Mouse (Mus musculus): ENCODE measurements at regions not wholly inside any gene's neighbourhood (a gene's known extent, or its start where the extent isn't known, plus 50 kb on each side); places are given as distances from the start of the nearest gene placed in this dataset.

- DNase-seq (ENCODE audit: low spot score): no peak
- TF ChIP-seq POLR2A (IDR thresholded peaks at IDR 0.05; ENCODE audit: borderline replicate concordance, extremely low read depth, insufficient read depth, insufficient read length): no peak
- Histone ChIP-seq H3K4me3 (replicated peaks; ENCODE audit: low read length) (no peak overlapping the region), H3K27me3 (ENCODE audit: control insufficient read depth, insufficient read depth, low read length) (no peaks in the 10 kb centered on the region), H3K4me1 (ENCODE audit: control insufficient read depth, insufficient read depth, low read length) (no peaks in the 10 kb centered on the region), H3K36me3 (ENCODE audit: control insufficient read depth, insufficient read depth, low read length) (no peaks in the 10 kb centered on the region), H3K9me3 (ENCODE audit: control insufficient read depth, low read length) (no peaks in the 10 kb centered on the region), H3K9ac (ENCODE audit: low read depth, low read length, severe bottlenecking) (no peak overlapping the region), H3K4me2 (replicated peaks; ENCODE audit: low read depth, low read length, severe bottlenecking) (no peak overlapping the region), H3K27ac (replicated peaks; ENCODE audit: low read depth, low read length) (no peak overlapping the region)
- ATAC-seq (ENCODE audit: low FRiP score, low read depth): no peak
- WGBS: 98% methylated on average over 3 of the region's 3 CpGs
Measured at GRCm38 (mm10) chr9:47077945-47078344, 79.4 kb downstream of the Gm4791 start.

DNA sequence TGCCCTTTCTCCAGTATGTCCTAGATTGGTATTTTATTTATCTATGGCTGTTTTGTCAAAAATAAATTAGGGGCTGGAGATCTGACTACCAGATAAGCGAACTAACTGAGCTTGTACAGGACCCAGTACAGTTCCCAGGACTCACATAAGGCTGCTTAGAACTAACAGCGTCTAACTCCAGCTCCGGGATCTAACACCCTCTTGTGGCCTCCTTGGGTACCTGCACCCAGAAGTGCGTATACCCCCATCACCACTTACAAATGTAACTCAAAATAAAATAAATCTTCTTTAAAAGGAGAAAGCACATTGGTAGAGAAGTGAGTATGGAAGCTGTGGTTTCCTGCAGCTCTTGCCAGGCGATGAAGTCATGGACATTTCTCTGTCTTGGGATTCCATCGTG is 82.9 kb downstream of the Gm4791 start:
- no peak overlapping the region for H3K9ac ChIP-seq (ENCODE audit: low read depth, low read length, severe bottlenecking)
- H3K9me3 ChIP-seq (ENCODE audit: control insufficient read depth, low read length): no peaks in the 10 kb centered on the region
- H3K4me3 ChIP-seq (replicated peaks; ENCODE audit: low read length): no peak overlapping the region
- TF ChIP-seq POLR2A (IDR thresholded peaks at IDR 0.05; ENCODE audit: borderline replicate concordance, extremely low read depth, insufficient read depth, insufficient read length): no peak
- no peaks in the 10 kb centered on the region for H3K36me3 ChIP-seq (ENCODE audit: control insufficient read depth, insufficient read depth, low read length)
- no peak for DNase-seq (ENCODE audit: low spot score)
- no peak overlapping the region for H3K4me2 ChIP-seq (replicated peaks; ENCODE audit: low read depth, low read length, severe bottlenecking)
- ATAC-seq (ENCODE audit: low FRiP score, low read depth): no peak
- 92% methylated on average over 6 of the region's 6 CpGs for WGBS
- H3K4me1 ChIP-seq (ENCODE audit: control insufficient read depth, insufficient read depth, low read length): no peaks in the 10 kb centered on the region
- no peaks in the 10 kb centered on the region for H3K27me3 ChIP-seq (ENCODE audit: control insufficient read depth, insufficient read depth, low read length)
- H3K27ac ChIP-seq (replicated peaks; ENCODE audit: low read depth, low read length): no peak overlapping the region

DNA sequence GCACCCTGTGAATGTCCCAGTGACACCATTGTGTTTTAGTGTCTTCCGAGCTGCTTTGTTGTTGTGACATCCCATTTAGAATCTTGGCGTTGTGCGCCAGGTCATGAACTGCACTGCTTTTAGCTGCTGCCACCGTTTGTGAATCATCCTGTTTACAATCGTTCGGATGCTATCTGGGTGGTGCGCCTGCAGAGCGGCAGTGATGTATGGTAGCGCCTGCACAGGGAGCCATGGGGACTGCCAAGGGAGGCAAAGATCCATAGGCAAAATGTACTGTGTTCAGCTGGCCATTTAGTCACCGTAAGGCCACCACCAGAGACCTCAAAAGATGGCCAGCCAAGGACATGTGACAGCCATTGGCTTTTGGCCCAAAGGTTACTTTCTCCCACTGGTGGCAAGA is 93.3 kb downstream of the Gm4791 start:
- Histone ChIP-seq H3K9ac (ENCODE audit: low read depth, low read length, severe bottlenecking) (no peak overlapping the region), H3K4me3 (replicated peaks; ENCODE audit: low read length) (no peak overlapping the region), H3K27ac (replicated peaks; ENCODE audit: low read depth, low read length) (no peak overlapping the region), H3K27me3 (ENCODE audit: control insufficient read depth, insufficient read depth, low read length) (no peaks in the 10 kb centered on the region), H3K4me1 (ENCODE audit: control insufficient read depth, insufficient read depth, low read length) (no peaks in the 10 kb centered on the region), H3K36me3 (ENCODE audit: control insufficient read depth, insufficient read depth, low read length) (no peaks in the 10 kb centered on the region), H3K4me2 (replicated peaks; ENCODE audit: low read depth, low read length, severe bottlenecking) (no peak overlapping the region), H3K9me3 (ENCODE audit: control insufficient read depth, low read length) (no peaks in the 10 kb centered on the region)
- ATAC-seq (ENCODE audit: low FRiP score, low read depth) (no peak), DNase-seq (ENCODE audit: low spot score) (no peak)
- no peak for TF ChIP-seq POLR2A (IDR thresholded peaks at IDR 0.05; ENCODE audit: borderline replicate concordance, extremely low read depth, insufficient read depth, insufficient read length)
- 62% methylated on average over 10 of the region's 10 CpGs for WGBS

- no peak for DNase-seq (ENCODE audit: low spot score)
- no peaks in the 10 kb centered on the region for H3K9me3 ChIP-seq (ENCODE audit: control insufficient read depth, low read length)
- TF ChIP-seq POLR2A (IDR thresholded peaks at IDR 0.05; ENCODE audit: borderline replicate concordance, extremely low read depth, insufficient read depth, insufficient read length): no peak
- no peak overlapping the region for H3K9ac ChIP-seq (ENCODE audit: low read depth, low read length, severe bottlenecking)
- H3K36me3 ChIP-seq (ENCODE audit: control insufficient read depth, insufficient read depth, low read length): no peaks in the 10 kb centered on the region
- no peak for ATAC-seq (ENCODE audit: low FRiP score, low read depth)
- WGBS: 89% methylated on average over 4 of the region's 4 CpGs
- H3K4me2 ChIP-seq (replicated peaks; ENCODE audit: low read depth, low read length, severe bottlenecking): no peak overlapping the region
- H3K4me1 ChIP-seq (ENCODE audit: control insufficient read depth, insufficient read depth, low read length): no peaks in the 10 kb centered on the region
- H3K4me3 ChIP-seq (replicated peaks; ENCODE audit: low read length): no peak overlapping the region
- H3K27ac ChIP-seq (replicated peaks; ENCODE audit: low read depth, low read length): no peak overlapping the region
- no peaks in the 10 kb centered on the region for H3K27me3 ChIP-seq (ENCODE audit: control insufficient read depth, insufficient read depth, low read length)
Measured at GRCm38 (mm10) chr9:47095656-47096055, 97.1 kb downstream of the Gm4791 start.

DNA sequence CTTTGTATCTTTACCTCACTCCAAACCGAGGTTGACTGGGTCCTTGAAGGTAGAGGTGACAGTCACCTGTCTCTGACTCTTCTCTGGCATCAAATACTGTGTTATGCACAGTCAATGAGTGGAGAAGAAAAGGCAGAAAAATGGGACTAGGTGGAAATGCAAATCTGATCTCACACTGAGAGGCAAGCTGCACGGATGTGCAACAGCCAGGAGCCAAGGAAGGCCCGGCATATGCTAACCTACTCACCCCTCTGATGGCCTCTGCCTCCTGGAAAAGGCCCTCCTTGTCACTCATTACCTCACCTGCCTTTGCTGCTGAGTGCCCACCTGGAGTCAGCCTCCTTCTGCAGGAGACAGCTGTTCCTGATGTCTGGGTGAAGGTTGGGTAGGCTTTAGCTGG is 104.8 kb downstream of the Gm4791 start:
- Histone ChIP-seq H3K27me3 (ENCODE audit: control insufficient read depth, insufficient read depth, low read length) (no peaks in the 10 kb centered on the region), H3K9ac (ENCODE audit: low read depth, low read length, severe bottlenecking) (no peak overlapping the region), H3K4me3 (replicated peaks; ENCODE audit: low read length) (no peak overlapping the region), H3K9me3 (ENCODE audit: control insufficient read depth, low read length) (no peaks in the 10 kb centered on the region), H3K27ac (replicated peaks; ENCODE audit: low read depth, low read length) (no peak overlapping the region), H3K36me3 (ENCODE audit: control insufficient read depth, insufficient read depth, low read length) (no peaks in the 10 kb centered on the region), H3K4me1 (ENCODE audit: control insufficient read depth, insufficient read depth, low read length) (no peaks in the 10 kb centered on the region), H3K4me2 (replicated peaks; ENCODE audit: low read depth, low read length, severe bottlenecking) (no peak overlapping the region)
- DNase-seq (ENCODE audit: low spot score) (no peak), ATAC-seq (ENCODE audit: low FRiP score, low read depth) (no peak)
- WGBS: 82% methylated on average over 3 of the region's 3 CpGs
- TF ChIP-seq POLR2A (IDR thresholded peaks at IDR 0.05; ENCODE audit: borderline replicate concordance, extremely low read depth, insufficient read depth, insufficient read length): no peak

DNA sequence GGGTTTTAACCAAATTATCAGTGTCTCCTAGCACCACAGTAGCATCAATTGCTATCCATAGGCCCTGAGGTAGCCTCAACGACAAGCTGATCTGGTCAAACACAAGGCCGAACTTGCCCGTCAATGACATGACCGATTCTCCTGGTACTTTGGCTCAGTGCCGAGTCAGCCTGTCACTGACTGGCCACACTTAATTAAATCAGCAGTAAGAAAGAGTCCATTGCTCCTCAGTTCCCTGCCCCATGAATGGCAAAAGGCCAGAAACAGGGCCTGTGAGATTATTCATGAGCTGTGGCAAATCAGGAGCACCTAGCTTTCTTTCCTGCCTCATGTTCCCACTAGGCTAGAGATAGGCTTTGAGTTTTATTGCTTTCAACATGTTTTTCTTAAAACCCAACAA is 105.4 kb downstream of the Gm4791 start:
- H3K4me3 ChIP-seq (replicated peaks; ENCODE audit: low read length): no peak overlapping the region
- no peak for ATAC-seq (ENCODE audit: low FRiP score, low read depth)
- no peak overlapping the region for H3K27ac ChIP-seq (replicated peaks; ENCODE audit: low read depth, low read length)
- H3K9ac ChIP-seq (ENCODE audit: low read depth, low read length, severe bottlenecking): no peak overlapping the region
- no peak for DNase-seq (ENCODE audit: low spot score)
- no peaks in the 10 kb centered on the region for H3K36me3 ChIP-seq (ENCODE audit: control insufficient read depth, insufficient read depth, low read length)
- no peaks in the 10 kb centered on the region for H3K27me3 ChIP-seq (ENCODE audit: control insufficient read depth, insufficient read depth, low read length)
- H3K4me1 ChIP-seq (ENCODE audit: control insufficient read depth, insufficient read depth, low read length): no peaks in the 10 kb centered on the region
- H3K9me3 ChIP-seq (ENCODE audit: control insufficient read depth, low read length): no peaks in the 10 kb centered on the region
- no peak for TF ChIP-seq POLR2A (IDR thresholded peaks at IDR 0.05; ENCODE audit: borderline replicate concordance, extremely low read depth, insufficient read depth, insufficient read length)
- 85% methylated on average over 5 of the region's 5 CpGs for WGBS
- H3K4me2 ChIP-seq (replicated peaks; ENCODE audit: low read depth, low read length, severe bottlenecking): no peak overlapping the region
